Mouse (Mus musculus) spleen, postnatal 14 days (tissue): Measurements from ENCODE around the gene Wdr49.

Source experiments
- DNase-seq, 2 experiments: peaks; one replicate each; pipeline ENCODE4 v3.0.0; 2021 to 2022; ENCODE audit warnings: low spot score in 2 of 2

Wdr49 gene

DNA sequence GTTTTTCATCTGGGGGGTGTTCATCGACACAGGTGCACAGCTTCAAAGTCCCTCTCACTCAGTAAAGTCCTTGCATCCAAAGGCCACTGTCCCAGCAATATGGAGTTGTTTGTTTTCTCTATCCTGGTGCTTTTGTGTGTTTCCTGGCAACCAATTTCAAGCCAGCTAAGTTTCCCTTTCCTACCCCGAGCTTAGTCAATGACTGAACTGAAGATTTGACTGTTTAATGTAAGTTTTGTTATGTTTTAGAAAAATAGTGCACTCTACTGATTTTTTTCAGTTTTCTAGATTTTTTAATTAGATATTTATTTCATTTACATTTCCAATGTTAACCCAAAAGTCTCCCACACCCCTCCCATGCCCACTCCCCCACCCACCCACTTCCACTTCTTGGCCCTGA is at the start of gene Wdr49:
Gene Wdr49 (minus strand): TSS at position 101 of the 400 bp plus-strand sequence.
- DNase-seq, result no peak

DNA sequence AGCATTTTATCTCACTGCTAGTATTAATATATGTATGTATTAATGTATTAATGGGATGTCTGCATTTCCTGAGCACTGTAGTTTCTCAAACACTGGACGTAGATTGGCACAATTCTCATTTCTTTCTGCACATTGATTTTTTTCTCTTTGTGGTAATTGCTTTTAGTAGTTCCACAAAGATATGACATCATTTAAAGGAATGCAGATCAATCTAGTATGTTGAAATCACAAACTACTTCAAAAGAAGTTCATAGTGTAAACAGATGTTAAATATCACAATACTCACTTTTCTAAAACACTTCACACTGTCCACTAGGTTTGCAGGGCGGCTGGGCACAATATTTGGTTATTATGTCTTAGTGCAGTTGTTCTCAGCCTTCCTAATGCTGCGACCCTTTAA is 49.1 kb upstream of the Wdr49 start:
- DNase-seq, result no peak

DNA sequence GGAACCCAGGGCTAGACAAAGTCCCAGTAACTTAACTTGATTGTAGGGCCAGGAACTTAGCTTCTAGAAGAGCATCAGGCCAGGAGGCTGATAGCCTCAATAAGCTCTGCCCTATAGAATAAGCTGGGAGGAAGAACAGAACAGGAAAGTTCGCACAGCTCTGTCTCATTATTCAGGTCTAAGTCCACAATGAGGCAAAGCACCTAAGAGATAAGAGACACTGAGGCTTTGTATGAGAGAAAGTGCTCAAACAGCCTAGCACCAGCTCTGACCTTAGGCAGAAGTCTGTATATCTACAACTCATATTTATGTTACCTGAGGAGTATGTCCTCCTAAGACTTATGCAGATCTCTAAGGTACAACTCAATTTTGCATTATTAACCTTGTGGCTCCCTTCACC is 40.6 kb upstream of the Wdr49 start:
- DNase-seq, result no peak

DNA sequence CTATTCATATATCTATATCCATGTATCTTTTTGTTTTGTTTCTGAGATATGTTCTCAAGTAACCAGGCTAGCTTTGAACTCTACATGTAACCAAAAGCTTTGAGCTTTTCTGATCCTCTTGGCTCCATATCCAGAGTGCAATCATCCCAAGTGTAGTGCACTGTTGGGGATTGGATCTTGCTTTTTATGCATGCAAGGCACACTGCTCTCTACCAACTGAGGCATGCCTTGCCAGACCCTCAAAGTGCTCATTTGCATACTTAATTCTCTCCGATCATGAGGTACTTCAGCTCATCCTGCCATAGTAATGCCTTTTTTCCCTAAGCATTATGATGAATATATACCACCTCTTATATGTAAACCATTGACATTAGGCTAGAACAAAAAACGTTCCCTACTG is 39.4 kb upstream of the Wdr49 start:
- no peak for DNase-seq

DNA sequence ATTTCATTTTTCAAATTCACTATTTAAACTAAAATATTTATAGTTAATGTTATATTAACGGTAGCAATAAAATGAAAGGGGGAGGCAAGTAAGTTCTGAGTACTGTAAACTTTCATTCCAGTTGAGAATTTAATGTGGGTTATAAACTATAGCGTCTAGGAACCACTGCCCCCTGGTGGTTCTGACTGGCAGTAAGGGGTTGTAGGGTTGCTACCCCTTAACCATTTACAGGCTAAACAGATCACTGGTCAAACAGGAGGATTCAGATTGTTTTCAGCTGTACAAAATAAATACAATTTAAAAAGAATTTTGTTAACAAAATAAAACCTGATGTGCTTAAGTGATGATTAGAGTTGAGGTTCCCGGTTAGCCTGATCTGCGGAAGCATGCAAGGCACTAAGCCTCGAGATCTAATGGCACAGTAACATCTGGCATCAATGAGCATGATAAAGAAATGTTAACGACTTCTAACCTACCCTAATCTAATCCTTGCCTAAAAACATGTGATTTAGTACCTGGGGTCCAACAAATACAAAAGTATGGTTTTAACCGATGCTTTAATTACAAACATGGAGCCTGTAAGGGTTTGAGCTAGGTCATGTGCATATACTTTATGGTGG is 35.8 kb upstream of the Wdr49 start:
- peak; percentile 17 to 50 for DNase-seq

DNA sequence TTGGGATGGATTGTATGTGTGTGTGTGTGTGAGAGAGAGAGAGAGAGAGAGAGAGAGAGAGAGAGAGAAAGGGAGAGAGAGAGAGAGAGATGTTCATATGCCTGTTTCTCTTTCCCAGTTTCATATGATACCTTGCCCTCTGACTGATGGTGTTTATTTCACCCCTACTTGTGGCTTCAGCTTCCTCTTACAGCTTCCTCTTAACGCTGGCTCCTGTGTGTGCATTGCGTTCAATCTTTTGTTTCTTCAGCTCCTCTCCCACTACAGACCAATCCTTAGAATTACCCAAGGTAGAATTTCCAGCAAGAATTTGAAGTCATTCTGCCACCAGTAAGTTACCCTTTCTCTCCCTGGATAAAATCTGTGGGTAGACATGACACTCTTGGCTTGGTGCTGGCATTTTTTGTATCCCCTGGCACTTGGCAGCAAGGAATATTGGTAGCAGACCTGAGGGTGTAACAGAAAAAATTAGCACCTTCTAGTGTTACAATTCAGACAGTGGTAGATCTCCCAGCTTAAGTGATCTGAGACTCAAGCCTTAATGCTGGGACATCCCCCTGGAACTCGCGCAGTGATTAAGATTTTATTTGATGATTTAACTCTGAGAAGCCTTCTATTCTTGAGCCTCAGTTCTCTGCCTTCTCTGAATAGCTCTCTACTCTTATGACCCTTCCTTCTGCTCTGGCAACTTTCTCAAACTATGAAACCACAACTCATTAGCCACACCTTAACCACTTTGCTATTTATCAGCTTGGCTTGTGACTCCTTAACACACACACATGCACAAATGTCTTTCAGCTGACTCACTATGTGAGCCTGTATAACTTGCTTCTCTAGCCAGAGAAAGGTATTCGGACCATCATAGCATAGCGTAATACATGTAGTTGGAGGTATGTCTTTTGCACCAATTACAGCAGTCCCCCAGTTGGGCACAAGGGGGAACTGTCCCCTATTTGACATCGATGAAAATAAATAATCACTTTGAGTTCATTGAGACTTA is 17.3 kb upstream of the Wdr49 start:
- DNase-seq, result no peak

DNA sequence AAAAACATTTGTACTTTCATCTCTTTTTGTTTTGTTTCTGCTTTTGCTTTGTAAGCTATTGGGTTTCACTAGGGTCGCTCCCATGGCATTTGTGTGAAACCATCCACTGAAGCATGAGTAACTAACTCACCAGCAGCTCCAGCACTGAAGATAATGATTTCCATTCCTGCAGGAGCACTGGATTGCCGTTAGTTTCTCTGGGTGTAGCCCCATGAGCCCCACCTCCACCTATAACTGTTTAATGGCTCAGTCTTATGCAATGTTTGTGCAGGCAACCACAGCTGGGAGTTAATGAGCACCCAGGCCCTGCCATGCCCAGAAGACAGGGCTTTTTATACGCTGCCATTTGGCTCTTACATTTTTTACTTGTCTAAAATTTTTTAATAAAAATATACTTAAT is 11.0 kb upstream of the Wdr49 start:
- no peak for DNase-seq

DNA sequence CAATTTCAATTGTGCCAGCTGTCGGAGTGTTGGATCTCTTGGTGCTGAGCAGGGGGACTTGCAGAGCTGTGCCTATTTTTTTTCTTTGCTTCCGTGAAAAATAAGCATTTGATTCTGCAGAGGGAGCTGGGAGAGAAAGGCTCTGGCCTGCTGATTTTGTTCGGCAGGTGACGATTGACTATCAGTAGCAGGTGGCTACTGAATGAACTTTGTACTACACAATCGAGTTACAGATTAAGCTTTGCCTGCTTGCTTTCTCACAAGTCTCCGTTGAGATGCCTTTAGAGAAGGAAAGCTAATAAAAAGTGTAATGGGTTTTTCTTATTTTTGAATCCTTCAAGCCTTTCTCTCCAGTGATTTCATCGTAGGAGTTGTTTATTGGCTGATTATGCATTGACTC is 6.8 kb downstream of the Wdr49 start:
- DNase-seq, result no peak

DNA sequence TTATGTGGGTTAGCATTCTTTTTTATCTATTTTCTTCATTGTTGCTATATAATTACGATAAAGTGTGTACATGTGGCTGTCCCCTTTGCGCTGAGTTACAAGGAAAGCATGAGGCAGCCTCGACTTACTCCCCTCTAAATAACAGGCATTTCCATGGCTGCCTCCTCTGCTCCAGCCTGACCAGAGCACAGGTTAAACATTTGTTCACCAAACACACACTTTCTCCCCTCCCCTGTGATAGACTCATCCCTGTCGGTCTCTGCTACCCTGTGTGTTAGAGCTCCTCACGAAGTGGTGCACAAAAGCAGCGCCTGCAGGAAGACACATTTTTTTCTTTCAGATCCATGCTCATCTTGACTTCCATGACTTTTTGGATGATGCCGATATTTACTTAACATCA is 7.3 kb downstream of the Wdr49 start:
- DNase-seq, result no peak

DNA sequence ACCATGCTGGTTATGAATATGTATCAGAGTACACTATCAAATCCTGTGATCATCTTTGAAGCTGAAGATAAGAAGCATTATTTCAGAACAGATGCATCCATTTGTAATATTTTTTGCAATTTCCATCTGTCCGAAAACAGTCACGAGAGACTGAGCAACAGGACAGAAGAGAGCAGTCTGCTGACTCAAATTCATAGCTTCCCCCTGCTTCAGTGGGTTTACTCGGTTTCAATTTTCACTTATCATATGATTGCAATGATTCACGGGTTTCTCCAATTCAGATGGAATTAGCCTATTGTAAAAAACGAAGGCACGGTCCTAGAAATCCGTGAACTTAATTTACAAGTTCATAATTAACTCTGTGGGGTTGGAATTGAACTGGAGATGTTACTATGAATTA is 13.8 kb downstream of the Wdr49 start:
- DNase-seq, result no peak

DNA sequence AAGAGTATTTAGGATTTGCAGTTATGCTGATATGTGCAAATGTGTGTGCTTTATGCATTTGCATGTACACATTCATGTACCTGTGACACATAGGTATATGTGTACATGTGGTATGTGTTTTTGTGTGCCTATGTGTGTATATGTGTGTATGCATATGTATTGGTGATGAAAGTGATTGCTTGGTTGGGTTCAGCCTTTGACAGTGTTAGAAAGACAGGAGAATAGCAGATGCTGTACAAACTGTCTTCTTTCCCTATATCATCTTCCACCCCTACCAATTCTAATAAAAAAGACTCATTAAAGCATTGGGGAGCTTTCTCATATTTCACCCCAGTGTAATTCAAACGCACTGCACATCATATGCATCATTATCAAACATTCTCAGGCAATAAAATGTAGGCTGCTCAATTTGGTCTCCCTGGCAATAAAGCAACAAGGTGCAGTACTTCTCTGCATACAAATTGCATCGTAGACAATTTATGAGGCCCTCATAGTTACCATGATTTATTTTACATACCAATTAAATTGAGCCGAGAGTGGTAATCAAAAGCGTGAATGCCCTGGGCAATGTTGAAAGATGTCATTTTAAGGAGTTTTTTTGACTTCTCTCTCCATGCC is 51.3 kb downstream of the Wdr49 start:
- DNase-seq, result no peak

DNA sequence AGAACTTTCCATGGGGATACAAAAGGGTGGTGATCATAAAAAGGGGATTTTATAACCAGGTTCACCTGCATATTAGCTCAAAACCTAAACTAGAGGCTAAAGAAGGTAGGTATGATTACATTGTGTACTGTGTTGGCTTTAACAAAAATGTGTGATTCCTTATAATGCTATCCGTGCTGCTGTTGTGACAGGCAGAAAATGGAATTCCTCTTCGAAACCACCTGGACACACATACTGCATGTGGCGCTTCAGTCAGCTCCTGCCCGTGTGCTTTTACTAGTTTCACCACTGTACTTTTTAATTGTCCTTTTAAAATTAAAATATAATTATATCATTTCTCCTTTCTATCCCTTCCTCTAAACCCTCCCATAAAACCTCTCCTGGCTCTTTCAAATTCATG is 86.0 kb downstream of the Wdr49 start:
- no peak for DNase-seq

DNA sequence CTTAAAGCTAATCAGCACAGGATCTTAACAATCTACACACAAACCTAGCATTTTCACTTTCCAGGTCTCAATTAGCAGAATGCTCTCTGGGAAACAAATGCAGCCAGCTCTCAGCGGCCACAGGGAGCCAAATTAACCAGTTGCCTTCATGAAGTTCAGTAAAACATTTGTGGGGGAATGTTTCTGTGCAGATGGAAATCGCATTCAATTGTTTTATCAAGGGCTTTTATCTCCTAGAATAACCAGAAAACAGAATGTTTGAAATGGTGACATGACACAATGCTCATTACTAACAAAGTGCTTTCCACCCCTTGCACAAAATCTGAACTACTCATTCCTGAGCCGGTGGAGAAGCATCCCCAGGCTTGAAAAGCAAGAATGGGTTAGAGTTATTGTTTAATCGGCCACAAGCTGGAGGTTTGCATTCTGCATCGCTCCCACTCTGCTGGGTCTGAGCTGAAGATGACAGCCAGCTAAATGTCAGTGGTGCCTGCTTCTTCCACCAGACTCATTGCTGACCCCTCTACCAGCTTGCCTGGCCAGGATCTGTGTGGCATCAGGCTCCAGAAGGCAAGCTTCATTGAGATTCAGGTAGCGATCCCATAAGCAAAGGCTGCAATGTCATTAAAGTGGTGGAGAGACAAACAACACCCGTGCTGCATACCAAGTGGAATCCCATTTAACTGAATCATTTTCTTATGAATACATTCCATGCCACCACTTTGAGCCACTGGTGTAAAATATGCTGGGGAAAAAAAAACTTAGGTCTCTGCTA is 86.6 kb downstream of the Wdr49 start:
- no peak for DNase-seq

DNA sequence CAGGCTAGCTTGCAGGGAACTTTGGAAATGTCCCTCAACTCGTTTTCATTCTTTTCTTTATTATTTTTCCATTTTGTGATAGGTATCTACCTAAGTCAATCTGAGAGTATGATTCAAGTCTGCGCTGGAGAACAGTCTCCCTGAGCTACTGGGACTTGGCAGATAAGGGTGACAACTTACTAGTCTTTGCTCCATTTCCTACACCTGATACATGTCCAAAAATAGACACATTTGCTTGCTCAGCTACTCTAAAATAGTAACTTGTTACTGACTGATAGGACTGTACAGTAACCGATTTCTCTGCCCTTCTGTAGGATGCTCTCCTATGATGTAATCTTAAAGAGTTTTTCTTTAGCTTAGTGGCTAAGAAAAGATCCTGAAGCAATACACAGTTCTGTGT is 87.5 kb downstream of the Wdr49 start:
- no peak for DNase-seq

DNA sequence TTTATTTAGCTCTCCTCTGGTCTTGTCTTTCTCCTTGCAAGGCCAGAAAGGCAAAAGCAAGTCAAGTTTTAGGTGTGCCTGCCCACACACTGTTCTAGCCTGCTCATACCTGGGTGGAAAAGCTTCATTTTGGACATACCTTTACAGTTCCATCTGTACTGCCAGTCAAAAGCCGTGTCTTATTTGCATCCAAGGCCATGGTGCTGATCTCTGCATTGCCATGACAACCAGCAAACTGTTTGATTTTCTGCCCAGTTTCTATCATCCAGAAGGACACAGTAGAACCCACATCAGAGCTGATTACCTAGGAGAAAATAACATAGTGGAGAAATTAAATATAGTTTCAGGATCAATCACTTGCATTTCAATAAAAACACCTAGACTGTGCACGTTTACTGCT is 100.2 kb downstream of the Wdr49 start:
- DNase-seq, result no peak

DNA sequence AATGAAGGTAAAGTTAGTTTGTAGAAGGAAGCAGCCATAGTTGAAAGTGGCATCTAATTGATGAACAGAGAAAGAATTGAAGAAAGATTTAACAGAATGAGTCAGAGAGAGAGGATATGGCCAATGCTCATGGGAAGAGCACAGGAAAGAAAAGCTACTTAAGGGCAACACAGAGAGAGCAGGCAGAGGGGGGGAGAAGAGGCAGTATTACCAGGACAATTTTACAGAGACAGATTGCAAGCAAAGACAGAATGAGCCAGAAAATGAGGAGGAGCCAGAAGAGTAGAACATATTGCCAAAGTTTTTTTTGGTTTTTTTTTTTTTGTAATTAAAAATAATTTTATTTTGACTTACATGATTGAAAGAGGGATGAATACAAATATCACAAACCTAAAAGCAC is 128.0 kb downstream of the Wdr49 start:
- DNase-seq, result no peak

DNA sequence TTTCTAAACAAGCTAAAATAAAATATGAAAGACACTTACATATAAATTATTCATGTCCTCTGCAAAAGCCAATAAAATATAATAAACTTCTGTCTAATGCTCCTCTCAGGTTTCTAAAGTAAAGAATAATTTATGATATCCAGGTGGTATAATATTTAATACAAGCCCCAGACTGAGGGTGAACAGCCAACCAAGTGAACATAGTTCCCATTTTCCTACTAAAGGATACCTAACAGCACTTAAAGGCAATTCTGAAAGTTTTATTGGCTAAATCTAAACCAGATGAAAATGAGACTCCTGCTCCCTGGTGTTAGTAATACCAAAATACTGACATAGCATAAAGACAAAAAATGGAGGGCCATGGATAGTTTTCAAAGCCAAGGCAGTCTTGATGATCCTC is 144.8 kb downstream of the Wdr49 start:
- no peak for DNase-seq

DNA sequence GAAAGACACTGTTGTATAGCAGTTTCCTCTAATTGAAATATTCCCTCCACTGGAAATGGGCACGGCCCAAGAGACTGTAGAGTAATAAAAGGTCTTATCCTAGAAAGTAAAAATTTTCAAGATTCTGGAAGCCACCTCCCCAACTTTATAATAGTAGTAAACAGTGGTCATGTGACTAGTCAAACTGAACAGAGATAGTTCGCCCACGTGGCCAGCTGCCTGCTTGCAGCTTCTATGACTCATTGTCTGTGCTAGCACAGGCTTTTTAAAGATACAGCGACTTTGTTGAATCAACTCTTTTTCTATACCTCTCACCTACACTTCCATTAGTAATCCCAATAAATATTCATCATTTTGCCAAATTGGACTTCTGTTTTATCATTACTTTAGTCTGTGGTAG is 161.0 kb downstream of the Wdr49 start:
- no peak for DNase-seq

DNA sequence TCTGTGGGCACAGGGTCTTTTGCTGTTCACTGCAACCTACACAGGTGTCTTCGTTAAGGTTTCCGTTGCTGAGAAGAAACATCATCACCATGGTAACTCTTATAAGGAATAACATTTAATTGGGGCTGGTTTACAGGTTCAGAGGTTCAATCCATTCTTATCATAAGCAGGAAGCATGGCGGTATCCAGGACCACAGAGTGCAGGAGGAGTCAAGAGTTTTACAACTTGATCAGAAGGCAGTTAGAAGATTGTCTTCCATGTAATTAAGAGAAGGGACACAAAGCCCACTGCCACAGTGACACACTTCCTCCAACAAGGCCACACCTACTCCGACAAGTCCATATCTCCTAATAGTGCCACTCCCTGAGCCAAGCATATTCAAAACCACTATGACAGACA is 173.1 kb downstream of the Wdr49 start:
- DNase-seq, result no peak

DNA sequence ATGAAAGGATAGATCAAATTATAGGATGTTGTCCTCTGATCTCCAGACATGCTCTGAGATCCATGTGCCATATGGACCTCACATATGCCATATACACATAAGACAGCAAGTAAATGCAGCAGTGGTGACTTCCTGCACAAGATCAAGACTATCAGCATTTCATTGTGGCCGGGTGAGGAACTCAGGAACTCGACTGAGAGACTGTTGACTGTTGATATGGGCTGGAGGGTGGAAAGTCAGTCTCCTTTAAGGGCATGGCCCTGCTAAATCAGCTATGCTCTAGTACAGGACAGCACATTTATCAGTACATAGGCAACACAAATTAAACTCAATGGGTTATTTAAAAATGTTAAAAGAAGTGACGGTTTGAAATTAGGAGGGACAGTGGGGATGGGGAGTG is 173.7 kb downstream of the Wdr49 start:
- no peak for DNase-seq

DNA sequence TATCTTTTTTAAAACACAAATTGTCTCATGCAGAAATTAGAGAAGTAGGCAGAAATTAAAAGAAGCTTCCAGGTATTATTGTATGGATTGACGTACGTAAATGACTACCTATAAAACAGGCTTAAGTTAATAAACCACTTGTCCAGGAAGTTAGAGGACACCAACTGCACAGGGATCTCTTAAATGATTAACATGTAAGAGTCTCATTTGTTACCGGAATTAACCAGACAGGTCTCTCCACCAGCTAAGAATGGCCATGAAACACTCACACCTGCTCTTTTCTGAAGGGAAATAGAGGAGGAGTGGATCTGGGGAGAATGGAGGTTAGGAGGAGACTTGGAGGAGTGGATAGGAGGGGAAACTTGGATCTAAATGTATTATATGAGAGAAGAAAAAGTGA is 176.4 kb downstream of the Wdr49 start:
- DNase-seq, result no peak

DNA sequence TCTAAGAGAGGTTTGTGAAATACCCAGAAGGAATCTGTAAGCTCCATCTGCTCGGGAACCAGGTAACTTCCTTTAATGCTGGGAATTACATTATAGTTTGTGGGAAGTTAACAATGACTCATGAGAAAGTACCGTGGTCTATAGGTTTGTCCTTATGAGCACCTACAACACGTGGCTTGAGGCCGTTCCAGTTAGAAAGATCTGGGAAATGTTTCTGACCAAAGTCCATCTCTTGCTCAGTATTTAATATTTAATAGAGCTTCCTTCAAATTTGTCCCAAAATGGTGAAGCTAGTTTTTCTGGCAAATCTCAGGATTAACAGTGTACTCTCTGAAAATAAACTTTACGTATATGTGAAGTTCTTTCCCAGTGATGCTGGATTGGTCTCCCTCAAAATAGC is 177.3 kb downstream of the Wdr49 start:
- no peak for DNase-seq
